In genomic region chr12:73862881-73863280, GRCm38 (mm10) we compare ENCODE assay signal across 25 mouse cellular contexts. TPM values are rescaled to one million over a fixed set of nuclear protein-coding genes. Genes with fewer than 3 reads are reported as not detected.
A peak's percentile ranks its signal among the peaks of the same experiment; 100 is the strongest.
DNase-seq lines count a peak whose midpoint lies in the region; ATAC-seq lines count a peak whose summit lies in the region.
"Had no signal": no experiment of that assay in that cellular context is flagged by ENCODE, and none has a peak within 500 bp of the region (broad histone marks: within the 10 kb centered on the region; RNA-seq: fewer than 3 reads in every experiment).

No protein-coding gene starts in this region.

- H3K4me3 ChIP-seq in heart, embryonic 10.5 days = no peak overlapping the region
- H3K4me3 ChIP-seq in midbrain, embryonic 14.5 days (replicated peaks; ENCODE audit: low read depth, low read length) = no peak overlapping the region
- no peak overlapping the region for H3K4me3 ChIP-seq in midbrain, embryonic 16.5 days (ENCODE audit: low read depth, low read length)
- no peak overlapping the region for H3K4me3 ChIP-seq in intestine, embryonic 16.5 days (ENCODE audit: low read length)
- H3K4me3 ChIP-seq: erythroblast, embryonic 14.5 days; forebrain, embryonic 13.5 days; heart, embryonic 15.5 days; hindbrain, embryonic 13.5 days; limb, embryonic 13.5 days; lung, embryonic 15.5 days; midbrain, embryonic 10.5 days had no signal

- no peak overlapping the region for H3K4me2 ChIP-seq in midbrain, embryonic 14.5 days (ENCODE audit: low read length)
- no peak overlapping the region for H3K4me2 ChIP-seq in midbrain, embryonic 16.5 days (ENCODE audit: low read length)
- no peak overlapping the region for H3K4me2 ChIP-seq in intestine, embryonic 16.5 days (ENCODE audit: low read depth, low read length)
- H3K4me2 ChIP-seq: forebrain, embryonic 13.5 days; heart, embryonic 15.5 days; hindbrain, embryonic 13.5 days; limb, embryonic 13.5 days; liver, embryonic 11.5 days; lung, embryonic 15.5 days had no signal

- H3K27ac ChIP-seq in heart, embryonic 10.5 days = peak overlapping the region; percentile 83
- H3K27ac ChIP-seq in midbrain, embryonic 14.5 days (replicated peaks; ENCODE audit: low read depth, low read length) = no peak overlapping the region
- H3K27ac ChIP-seq in midbrain, embryonic 16.5 days (ENCODE audit: low read length) = no peak overlapping the region
- no peak overlapping the region for H3K27ac ChIP-seq in intestine, embryonic 16.5 days (ENCODE audit: low read length)
- H3K27ac ChIP-seq: forebrain, embryonic 13.5 days; heart, embryonic 15.5 days; hindbrain, embryonic 13.5 days; limb, embryonic 13.5 days; lung, embryonic 15.5 days; midbrain, embryonic 10.5 days had no signal

- ATAC-seq in cerebellum, adult (ENCODE audit: insufficient number of reproducible peaks, low FRiP score, low TSS enrichment) = peak; percentile 42; the same call in 1 of the 2 replicates
- ATAC-seq in midbrain, embryonic 14.5 days (ENCODE audit: low FRiP score, low TSS enrichment) = no peak
- ATAC-seq in midbrain, embryonic 16.5 days = no peak
- ATAC-seq in intestine, embryonic 16.5 days = no peak
- ATAC-seq: activated CD4-positive, CD25-positive, alpha-beta regulatory T cell, adult 4 months; forebrain, embryonic 13.5 days; intestine, postnatal 0 days had no signal

- WGBS in heart, embryonic 10.5 days = 31% methylated on average over 7 of the region's 7 CpGs
- WGBS in midbrain, embryonic 14.5 days = 61% methylated on average over 7 of the region's 7 CpGs
- 54% methylated on average over 7 of the region's 7 CpGs for WGBS in midbrain, embryonic 16.5 days
- 74% methylated on average over 7 of the region's 7 CpGs for WGBS in intestine, embryonic 16.5 days

- no peak for DNase-seq in cerebellum, adult 9-10 months
- DNase-seq in heart, embryonic 10.5 days (ENCODE audit: low spot score) = no peak
- no peak for DNase-seq in heart, adult 18-20 months
- DNase-seq in midbrain, embryonic 14.5 days = peak; percentile 20
- peak; percentile 63 for DNase-seq in retina, postnatal 1 day
- DNase-seq: adrenal gland, adult 2 months; adrenal gland, postnatal 36 days; heart, postnatal 36 days; kidney, postnatal 25 days; spleen, adult 18-20 months; thymus, postnatal 14 days had no signal

- no peaks in the 10 kb centered on the region for H3K36me3 ChIP-seq in heart, embryonic 10.5 days
- no peaks in the 10 kb centered on the region for H3K36me3 ChIP-seq in midbrain, embryonic 14.5 days (ENCODE audit: control insufficient read depth, insufficient read depth, low read length)
- H3K36me3 ChIP-seq in midbrain, embryonic 16.5 days (ENCODE audit: control insufficient read depth, insufficient read depth, low read length) = no peaks in the 10 kb centered on the region
- H3K36me3 ChIP-seq in intestine, embryonic 16.5 days (ENCODE audit: control insufficient read depth, insufficient read depth, low read length) = no peaks in the 10 kb centered on the region
- H3K36me3 ChIP-seq: heart, embryonic 15.5 days; hindbrain, embryonic 13.5 days; limb, embryonic 13.5 days; lung, embryonic 15.5 days; midbrain, embryonic 10.5 days had no signal

- no peaks in the 10 kb centered on the region for H3K9me3 ChIP-seq in heart, embryonic 10.5 days
- no peaks in the 10 kb centered on the region for H3K9me3 ChIP-seq in midbrain, embryonic 14.5 days (ENCODE audit: control insufficient read depth, low read length)
- no peaks in the 10 kb centered on the region for H3K9me3 ChIP-seq in midbrain, embryonic 16.5 days (replicated peaks; ENCODE audit: control insufficient read depth, low read length, poor library complexity, severe bottlenecking)
- no peaks in the 10 kb centered on the region for H3K9me3 ChIP-seq in intestine, embryonic 16.5 days (ENCODE audit: control insufficient read depth, low read length)
- H3K9me3 ChIP-seq: forebrain, embryonic 13.5 days; heart, embryonic 15.5 days; hindbrain, embryonic 13.5 days; limb, embryonic 13.5 days; lung, embryonic 15.5 days; midbrain, embryonic 10.5 days had no signal

- H3K4me1 ChIP-seq in heart, embryonic 10.5 days = peaks cover 20% of the 10 kb centered on the region
- no peaks in the 10 kb centered on the region for H3K4me1 ChIP-seq in midbrain, embryonic 14.5 days (ENCODE audit: control insufficient read depth, insufficient read depth, low read length)
- H3K4me1 ChIP-seq in midbrain, embryonic 16.5 days (ENCODE audit: control insufficient read depth, insufficient read depth, low read length) = peaks cover 2% of the 10 kb centered on the region; the same call in 1 of the 2 replicates
- no peaks in the 10 kb centered on the region for H3K4me1 ChIP-seq in intestine, embryonic 16.5 days (ENCODE audit: control insufficient read depth, insufficient read depth, low read length)
- H3K4me1 ChIP-seq: forebrain, embryonic 13.5 days; hindbrain, embryonic 13.5 days; midbrain, embryonic 10.5 days had no signal

- H3K27me3 ChIP-seq in heart, embryonic 10.5 days (ENCODE audit: insufficient read depth, poor library complexity, severe bottlenecking) = no peaks in the 10 kb centered on the region
- no peaks in the 10 kb centered on the region for H3K27me3 ChIP-seq in midbrain, embryonic 14.5 days (ENCODE audit: control insufficient read depth, insufficient read depth, low read length)
- no peaks in the 10 kb centered on the region for H3K27me3 ChIP-seq in midbrain, embryonic 16.5 days (ENCODE audit: control insufficient read depth, insufficient read depth, low read depth, low read length)
- no peaks in the 10 kb centered on the region for H3K27me3 ChIP-seq in intestine, embryonic 16.5 days (replicated peaks; ENCODE audit: control insufficient read depth, insufficient read depth, low read length)
- H3K27me3 ChIP-seq: CH12.LX; forebrain, embryonic 13.5 days; heart, embryonic 15.5 days; hindbrain, embryonic 13.5 days; limb, embryonic 13.5 days; lung, embryonic 15.5 days had no signal

- H3K9ac ChIP-seq in midbrain, embryonic 14.5 days (replicated peaks; ENCODE audit: low read length) = no peak overlapping the region
- H3K9ac ChIP-seq in midbrain, embryonic 16.5 days (ENCODE audit: low read depth, low read length) = no peak overlapping the region
- no peak overlapping the region for H3K9ac ChIP-seq in intestine, embryonic 16.5 days (ENCODE audit: low read depth, low read length)
- H3K9ac ChIP-seq: forebrain, embryonic 13.5 days; heart, embryonic 15.5 days; hindbrain, embryonic 13.5 days; limb, embryonic 13.5 days; lung, embryonic 15.5 days had no signal

RNA-seq across cellular contexts. Expression of gene Hif1a, which starts 38.3 kb away (rescaled TPM):
- polyA plus RNA-seq in heart, embryonic 10.5 days (2016; fragmentation: Nextera tagmentation; extraction: Ambion mirVana) = 138 and 194 TPM in 2 replicates
- total RNA-seq in heart, adult 18-20 months (2021) = 10 to 100 TPM; 39.5 to 43.2 TPM
- 90.0 and 119 TPM in 2 replicates for polyA plus RNA-seq in midbrain, embryonic 14.5 days (2014; fragmentation: Nextera tagmentation; extraction: Ambion mirVana)
- polyA plus RNA-seq in midbrain, embryonic 16.5 days (2015; fragmentation: Nextera tagmentation; extraction: Ambion mirVana) = 68.6 and 75.8 TPM in 2 replicates
- 37.5 and 43.5 TPM in 2 replicates for polyA plus RNA-seq in intestine, embryonic 16.5 days (2015; fragmentation: Nextera tagmentation; extraction: Ambion mirVana)

Comparison
In these comparisons a context has a peak if more than half of its experiments do, and no peak if none do; other contexts are left out.
1. DNase-seq: peak in midbrain, embryonic 14.5 days (single experiment) and retina, postnatal 1 day (single experiment); none in cerebellum, adult 9-10 months (single experiment), heart, embryonic 10.5 days (single experiment) and heart, adult 18-20 months (0 of 2).